Mouse (Mus musculus) erythroblast, embryonic 14.5 days (primary cell): Measurements from ENCODE around the gene H3f3b. TPM values are rescaled to one million over a fixed set of nuclear protein-coding genes. Genes with fewer than 3 reads are reported as not detected.

Experiments
- H3K27me3 ChIP-seq: 2 replicates; pipeline ENCODE4 v1.6.1; 2012; ENCODE audit warnings: inconsistent platforms; ENCODE audit not compliant: control insufficient read depth
- H3K36me3 ChIP-seq: 2 replicates; pipeline ENCODE4 v1.6.1; 2012; ENCODE audit warnings: mild to moderate bottlenecking, inconsistent platforms; ENCODE audit not compliant: control insufficient read depth
- H3K4me1 ChIP-seq: 2 replicates; pipeline ENCODE4 v1.6.1; 2012; ENCODE audit warnings: inconsistent platforms; ENCODE audit not compliant: control insufficient read depth
- H3K4me3 ChIP-seq: replicated peaks from 2 replicates; pipeline ENCODE3; 2012; ENCODE audit warnings: moderate library complexity, mild to moderate bottlenecking, inconsistent platforms
- H3K9me3 ChIP-seq: 2 replicates; pipeline ENCODE4 v1.6.1; 2012; ENCODE audit warnings: low read length, inconsistent platforms, mixed read lengths; ENCODE audit not compliant: control insufficient read depth
- GATA1 ChIP-seq: IDR thresholded peaks from 2 replicates; pipeline ENCODE4 v1.6.1; 2012; ENCODE audit warnings: low read length, inconsistent platforms, mixed read lengths
- TAL1 ChIP-seq: IDR thresholded peaks from 3 replicates; pipeline ENCODE4 v1.6.1; 2012; ENCODE audit warnings: low read length, inconsistent platforms, mixed read lengths
- polyA plus RNA-seq: library from polyadenylated mRNA; stranded (reverse); fragments of >175 nt; gene quantifications from 2 replicates; pipeline ENCODE4 v1.2.3, GENCODE M21; 2012

The H3f3b gene
- polyA plus RNA-seq, 1 experiment, result 117 TPM

DNA sequence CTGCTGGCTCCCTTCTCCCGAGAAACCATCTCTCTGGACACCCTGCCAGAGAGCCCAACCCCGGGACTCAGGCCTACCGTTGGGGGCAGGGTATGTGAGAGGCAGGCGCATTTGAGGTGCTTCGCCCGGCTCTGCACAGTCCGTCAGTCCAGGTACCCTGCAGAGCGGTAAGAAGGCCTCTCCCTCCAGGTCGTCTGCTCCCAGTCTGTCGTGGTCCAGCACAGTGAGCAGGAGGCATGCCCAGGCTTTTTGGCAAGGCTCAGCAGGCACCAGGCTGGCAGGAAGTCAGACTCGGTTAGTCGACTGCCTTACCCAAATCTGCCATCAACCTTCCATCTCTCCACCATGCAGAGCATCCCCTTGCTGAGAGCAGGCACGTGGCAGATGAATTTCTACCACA is 35.8 kb upstream of the H3f3b start:
- no peaks in the 10 kb centered on the region for H3K9me3 ChIP-seq
- peaks cover 7% of the 10 kb centered on the region for H3K4me1 ChIP-seq
- H3K27me3 ChIP-seq, result no peaks in the 10 kb centered on the region
- H3K36me3 ChIP-seq, result peaks cover 98% of the 10 kb centered on the region
- no peak overlapping the region for H3K4me3 ChIP-seq
- TF ChIP-seq GATA1, result no peak

DNA sequence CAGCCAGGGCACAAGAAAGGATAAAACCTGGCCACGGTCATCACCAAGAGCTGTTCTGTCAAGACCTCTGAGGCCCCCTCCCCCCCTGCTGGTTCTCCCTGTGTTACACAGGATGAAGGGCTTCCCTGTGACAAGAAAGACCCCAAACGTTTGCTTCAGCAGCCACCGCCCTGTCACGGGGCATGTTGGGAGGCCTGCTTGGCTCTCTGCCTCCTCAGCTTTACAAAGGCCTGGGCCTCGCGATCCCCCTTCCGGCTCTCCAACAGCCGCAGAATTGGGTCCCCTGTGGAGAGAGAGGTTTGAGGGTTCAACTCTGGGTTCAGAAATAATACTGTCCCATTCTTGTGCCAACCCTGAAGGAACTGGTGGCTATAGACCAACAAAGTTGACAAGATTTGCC is 34.8 kb upstream of the H3f3b start:
- peaks cover 99% of the 10 kb centered on the region for H3K36me3 ChIP-seq
- H3K4me3 ChIP-seq, result no peak overlapping the region
- TF ChIP-seq TAL1 (no peak), GATA1 (no peak)
- no peaks in the 10 kb centered on the region for H3K27me3 ChIP-seq
- peaks cover 17% of the 10 kb centered on the region for H3K4me1 ChIP-seq
- no peaks in the 10 kb centered on the region for H3K9me3 ChIP-seq

DNA sequence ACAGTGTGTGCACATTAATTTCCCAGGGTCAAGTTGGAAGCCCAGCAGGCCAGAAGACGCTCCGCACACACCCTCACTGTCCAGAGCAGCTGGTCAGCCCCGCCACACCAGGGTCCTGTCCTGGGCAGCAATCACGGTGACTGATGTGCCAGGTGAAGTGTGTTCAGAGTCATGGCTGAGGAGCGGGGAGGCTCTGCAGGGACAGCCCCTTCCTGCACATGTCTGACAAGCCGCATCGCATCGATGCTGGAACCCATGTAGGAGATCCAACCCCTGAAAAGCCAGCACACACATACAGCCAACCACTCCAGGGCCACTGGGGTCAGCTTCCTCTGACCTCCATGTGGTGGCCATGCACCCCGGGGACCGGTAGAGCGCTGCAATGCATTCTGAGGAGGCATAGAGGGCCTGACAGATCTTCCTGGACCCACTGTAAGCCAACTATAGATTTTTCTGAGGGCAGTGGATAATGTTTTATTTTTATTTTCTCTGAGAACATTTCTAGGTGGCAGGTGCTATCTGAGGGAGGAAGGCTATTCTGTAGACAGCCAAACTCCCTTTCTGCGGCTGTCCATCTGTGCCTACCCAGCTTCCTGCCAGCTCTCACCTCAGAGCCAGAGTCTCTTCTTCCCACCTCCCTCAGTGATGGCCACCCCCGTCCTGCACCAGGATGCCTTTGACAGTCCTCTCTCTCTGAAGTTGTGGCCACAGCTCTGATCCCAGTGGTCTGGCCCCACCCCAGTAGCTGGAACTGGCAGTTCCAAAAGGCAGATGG is 34.1 kb upstream of the H3f3b start:
- no peaks in the 10 kb centered on the region for H3K27me3 ChIP-seq
- H3K9me3 ChIP-seq, result no peaks in the 10 kb centered on the region
- peaks cover 99% of the 10 kb centered on the region for H3K36me3 ChIP-seq
- TF ChIP-seq TAL1 (no peak), GATA1 (no peak)
- peaks cover 24% of the 10 kb centered on the region for H3K4me1 ChIP-seq
- H3K4me3 ChIP-seq, result no peak overlapping the region

DNA sequence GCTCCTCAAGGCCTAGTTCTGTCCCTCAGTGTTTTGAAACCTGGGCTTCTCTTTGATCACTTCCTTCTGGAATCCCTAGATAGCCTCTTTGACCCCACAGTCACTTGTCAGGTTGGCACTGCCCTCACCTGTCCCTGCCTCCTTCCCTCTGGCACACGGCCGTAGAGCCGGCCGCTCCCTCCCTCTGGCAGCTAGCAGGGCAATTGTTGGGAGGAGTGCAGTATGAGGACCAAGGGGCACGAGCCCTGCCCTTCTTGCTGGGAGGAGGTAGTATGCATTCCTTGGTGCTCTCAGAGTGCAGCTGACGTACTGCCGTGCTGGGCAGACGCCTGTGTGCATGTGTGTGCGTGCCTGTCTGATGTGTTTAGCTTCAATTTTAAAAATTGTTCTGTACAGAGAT is 32.8 kb upstream of the H3f3b start:
- Histone ChIP-seq H3K4me3 (no peak overlapping the region), H3K4me1 (peaks cover 37% of the 10 kb centered on the region), H3K9me3 (no peaks in the 10 kb centered on the region), H3K36me3 (peaks cover 100% of the 10 kb centered on the region), H3K27me3 (no peaks in the 10 kb centered on the region)
- TF ChIP-seq TAL1 (no peak), GATA1 (no peak)

DNA sequence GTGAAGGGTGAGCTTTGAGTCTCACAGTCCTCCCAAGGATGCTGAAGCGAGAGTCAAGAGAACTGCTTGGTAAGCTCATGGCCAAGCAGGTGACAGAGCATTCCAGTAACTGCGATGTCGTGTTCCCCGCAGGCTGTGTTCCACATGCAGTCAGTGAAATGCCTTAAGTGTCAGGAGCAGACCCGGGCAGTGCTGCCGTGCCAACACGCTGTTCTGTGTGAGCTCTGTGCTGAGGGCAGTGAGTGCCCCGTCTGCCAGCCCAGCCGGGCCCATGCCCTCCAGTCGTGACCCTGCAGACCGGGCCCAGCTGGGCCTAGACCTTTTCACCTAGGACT is 31.9 kb upstream of the H3f3b start:
- H3K36me3 ChIP-seq, result peaks cover 100% of the 10 kb centered on the region
- no peaks in the 10 kb centered on the region for H3K27me3 ChIP-seq
- no peaks in the 10 kb centered on the region for H3K9me3 ChIP-seq
- H3K4me3 ChIP-seq, result no peak overlapping the region
- H3K4me1 ChIP-seq, result peaks cover 46% of the 10 kb centered on the region
- no peak for TF ChIP-seq GATA1
- TF ChIP-seq TAL1, result no peak

DNA sequence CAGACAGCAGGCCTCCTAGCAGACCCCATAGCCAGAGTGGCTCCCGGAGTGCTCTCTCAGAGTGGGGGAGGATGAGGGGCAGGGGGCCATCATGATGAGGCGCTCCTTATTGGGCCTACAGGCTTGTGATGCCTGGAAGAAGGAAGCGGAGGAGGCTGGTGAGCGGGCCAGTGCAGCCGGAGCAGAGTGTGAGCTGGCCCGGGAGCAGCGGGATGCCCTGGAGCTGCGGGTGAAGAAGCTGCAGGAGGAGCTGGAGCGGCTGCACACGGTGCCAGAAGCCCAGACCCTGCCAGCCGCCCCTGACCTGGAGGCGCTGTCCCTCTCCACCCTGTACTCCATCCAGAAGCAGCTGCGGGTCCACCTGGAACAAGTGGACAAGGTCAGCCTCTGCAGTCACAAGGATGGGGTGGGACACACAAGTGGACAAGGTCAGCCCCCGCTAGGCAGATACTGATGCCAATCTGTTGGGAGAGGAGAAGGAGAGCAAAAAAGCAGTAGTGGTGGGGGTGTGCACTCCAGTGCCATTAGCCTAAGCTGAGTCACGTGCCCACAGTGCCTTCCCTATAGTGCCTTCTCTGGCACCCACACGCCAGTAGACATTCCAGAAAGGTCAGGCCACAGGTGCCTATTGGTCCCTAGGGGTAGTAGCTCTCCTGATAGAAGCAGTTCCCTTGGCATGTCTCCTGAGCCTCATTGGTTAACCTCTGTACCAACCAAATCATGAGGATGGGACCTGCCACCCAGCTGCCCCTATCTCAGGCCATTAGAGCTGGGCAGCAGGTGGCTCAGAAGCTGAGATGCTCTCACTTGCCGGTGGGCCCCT is 31.3 kb upstream of the H3f3b start:
- peaks cover 100% of the 10 kb centered on the region for H3K36me3 ChIP-seq
- TF ChIP-seq GATA1 (no peak), TAL1 (no peak)
- no peaks in the 10 kb centered on the region for H3K27me3 ChIP-seq
- H3K4me1 ChIP-seq, result peaks cover 51% of the 10 kb centered on the region
- no peaks in the 10 kb centered on the region for H3K9me3 ChIP-seq
- H3K4me3 ChIP-seq, result no peak overlapping the region

DNA sequence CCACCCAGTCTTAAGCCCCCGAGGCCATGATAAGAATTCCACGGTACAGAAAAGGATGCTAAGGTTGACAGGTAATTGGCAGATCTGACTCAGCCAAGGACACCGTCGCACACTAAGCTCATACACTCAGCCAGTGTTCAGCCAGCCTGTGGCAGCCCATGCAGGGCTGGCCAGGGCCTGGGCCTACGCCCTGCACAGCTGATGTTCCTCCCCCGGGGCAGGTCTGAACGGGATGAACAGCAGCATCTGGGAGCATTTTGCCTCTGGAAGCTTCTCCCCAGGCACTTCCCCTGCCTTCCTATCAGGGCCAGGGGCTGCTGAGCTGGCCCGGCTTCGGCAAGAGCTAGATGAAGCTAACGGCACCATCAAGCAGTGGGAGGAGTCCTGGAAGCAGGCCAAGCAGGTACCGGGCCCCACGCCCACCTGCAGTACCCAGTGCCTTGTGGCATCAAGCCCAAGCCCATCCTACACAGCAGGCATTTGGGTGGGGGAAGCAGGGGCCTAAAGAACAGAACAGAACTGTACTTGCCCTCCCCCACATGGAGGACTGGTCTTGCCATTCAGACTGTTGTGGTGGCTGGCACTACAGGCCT is 30.4 kb upstream of the H3f3b start:
- no peak for TF ChIP-seq GATA1
- TF ChIP-seq TAL1, result no peak
- no peak overlapping the region for H3K4me3 ChIP-seq
- H3K9me3 ChIP-seq, result no peaks in the 10 kb centered on the region
- H3K4me1 ChIP-seq, result peaks cover 60% of the 10 kb centered on the region
- H3K27me3 ChIP-seq, result no peaks in the 10 kb centered on the region
- peaks cover 100% of the 10 kb centered on the region for H3K36me3 ChIP-seq

DNA sequence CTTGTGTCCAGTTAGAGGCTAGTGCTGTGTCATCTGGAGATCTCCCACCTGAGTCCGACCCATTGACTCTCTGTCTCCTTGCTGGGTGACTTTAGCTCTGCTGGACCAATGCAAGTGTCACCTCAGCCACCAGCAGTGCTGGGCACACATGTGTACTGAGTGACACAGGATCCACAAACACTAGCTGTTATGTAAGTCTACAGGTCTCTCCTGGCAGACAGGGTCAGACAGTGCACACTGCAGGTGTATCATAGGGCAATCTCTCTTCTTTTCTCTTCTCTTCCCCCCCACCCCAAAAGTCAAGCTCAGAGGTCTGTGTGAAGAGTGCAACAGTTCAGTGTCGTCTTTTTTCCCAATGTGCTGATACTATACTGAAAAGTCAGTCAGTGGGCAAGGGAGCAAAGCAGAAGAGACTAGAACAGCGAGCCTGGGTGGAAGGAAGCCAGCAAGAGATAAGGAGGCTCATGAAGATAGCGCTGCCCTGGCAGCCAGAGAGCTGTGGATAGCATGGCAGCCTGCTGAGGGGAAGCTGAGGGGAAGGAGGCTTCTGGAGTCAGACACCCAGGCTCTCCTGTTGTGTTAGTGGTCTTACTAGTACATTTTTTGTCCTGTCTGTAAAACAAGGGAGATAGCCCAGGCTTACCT is 29.6 kb upstream of the H3f3b start:
- peaks cover 64% of the 10 kb centered on the region for H3K4me1 ChIP-seq
- TF ChIP-seq TAL1, result no peak
- TF ChIP-seq GATA1, result peak; percentile 68
- H3K36me3 ChIP-seq, result peaks cover 100% of the 10 kb centered on the region
- no peaks in the 10 kb centered on the region for H3K9me3 ChIP-seq
- no peak overlapping the region for H3K4me3 ChIP-seq
- no peaks in the 10 kb centered on the region for H3K27me3 ChIP-seq

DNA sequence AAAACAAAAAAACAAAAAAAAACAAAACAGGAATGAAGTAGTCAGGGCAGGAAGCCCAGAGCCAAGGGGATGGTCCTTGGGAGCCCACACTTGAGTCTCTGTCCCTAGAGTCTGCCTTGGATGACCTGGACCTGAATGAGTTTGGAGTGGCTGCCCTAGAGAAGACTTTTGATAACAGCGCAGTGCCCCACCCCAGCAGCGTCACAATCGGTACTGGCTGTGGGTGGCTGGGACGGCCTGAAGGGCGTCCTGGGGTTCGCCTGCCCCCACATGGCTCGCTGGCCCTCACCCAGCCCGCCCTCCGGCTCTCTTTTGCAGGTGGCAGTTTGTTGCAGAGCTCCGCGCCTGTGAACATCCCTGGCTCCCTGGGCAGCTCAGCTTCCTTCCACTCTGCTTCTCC is 28.1 kb upstream of the H3f3b start:
- Histone ChIP-seq H3K4me1 (peaks cover 64% of the 10 kb centered on the region), H3K9me3 (no peaks in the 10 kb centered on the region), H3K36me3 (peaks cover 97% of the 10 kb centered on the region), H3K27me3 (no peaks in the 10 kb centered on the region), H3K4me3 (no peak overlapping the region)
- no peak for TF ChIP-seq TAL1
- no peak for TF ChIP-seq GATA1
